Mouse (Mus musculus): Measurements from ENCODE around the gene Dbi. TPM values are rescaled to one million over a fixed set of nuclear protein-coding genes. Genes with fewer than 3 reads are reported as not detected.
"Not testable (repeated sequence)": the region's sequence is repeated elsewhere in the genome, so short reads cannot be mapped to it uniquely, and the experiment has no call there.

The Dbi gene
- polyA plus RNA-seq, 1 experiment from 2014 or later: 708 TPM

DNA sequence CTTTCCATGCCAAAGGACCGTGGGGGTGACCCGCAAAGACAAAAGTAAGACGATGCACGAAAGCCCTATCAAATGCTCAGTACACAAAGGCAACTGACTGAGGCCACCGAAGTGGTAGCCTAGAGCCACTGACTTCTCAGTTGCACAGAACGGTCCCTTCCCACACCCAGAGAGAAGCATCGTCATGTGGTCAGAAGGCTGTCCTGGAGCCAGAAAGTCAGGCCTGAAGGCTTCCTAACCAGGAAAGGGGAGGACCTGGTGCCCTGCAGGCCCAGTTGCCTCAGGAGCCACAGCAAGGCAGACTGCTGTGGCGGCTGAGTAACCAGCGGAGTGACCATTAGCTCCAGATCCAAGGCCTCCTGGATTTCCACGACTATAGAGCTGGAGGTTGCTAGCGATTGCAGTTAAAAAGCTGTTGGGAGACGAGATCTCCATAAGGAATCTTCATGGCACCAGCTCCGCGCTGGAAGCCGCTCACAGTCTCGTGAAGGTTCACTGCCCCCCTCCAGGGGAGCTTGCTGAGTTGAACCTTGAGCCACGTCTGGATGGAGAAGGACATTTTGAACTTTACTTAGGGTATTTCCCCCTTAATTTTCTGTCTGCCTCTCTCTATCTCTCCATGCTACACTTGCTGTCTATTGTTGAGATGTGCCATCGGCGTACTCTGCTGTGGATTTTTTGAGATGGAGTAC, 11.0 kb downstream of the Dbi start:
- Histone ChIP-seq H3K9ac (replicated peaks; ENCODE audit: low read length) (no peak overlapping the region), H3K27me3 (ENCODE audit: insufficient read depth, low read length) (no peaks in the 10 kb centered on the region), H3K27ac (ENCODE audit: low read length) (peak overlapping the region; percentile 60; the same call in 1 of the 2 replicates), H3K4me2 (replicated peaks; ENCODE audit: low read depth, low read length) (no peak overlapping the region), H3K4me3 (ENCODE audit: low read length) (no peak overlapping the region), H3K36me3 (ENCODE audit: insufficient read depth, low read length) (peaks cover 23% of the 10 kb centered on the region), H3K4me1 (ENCODE audit: insufficient read depth, low read length) (no peaks in the 10 kb centered on the region), H3K9me3 (ENCODE audit: low read length) (peaks cover 8% of the 10 kb centered on the region)
- 79% methylated on average over 19 of the region's 19 CpGs for WGBS
- peak; percentile 42; the same call in 1 of the 2 replicates for ATAC-seq (ENCODE audit: low FRiP score, low TSS enrichment)

DNA sequence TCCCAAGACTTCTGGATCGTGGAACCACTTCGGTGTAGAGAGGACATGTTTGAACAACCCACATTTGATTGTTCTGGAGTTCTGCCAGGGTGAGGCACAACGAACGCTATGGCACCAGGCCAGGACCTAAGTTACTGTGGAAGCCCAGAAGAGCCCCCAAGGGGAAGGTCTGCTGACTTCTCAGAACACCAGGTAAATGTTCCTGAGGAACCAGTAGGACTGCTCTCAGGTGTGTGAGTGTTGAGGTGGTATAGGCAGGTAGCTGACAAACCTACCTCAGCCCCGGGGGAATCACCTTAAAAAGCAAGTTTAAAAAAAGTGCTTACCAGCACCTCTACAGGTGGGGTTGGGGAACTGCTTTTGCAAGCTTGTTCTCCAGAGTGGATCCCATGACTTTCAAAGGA, 15.3 kb downstream of the Dbi start:
- 70% methylated on average over 5 of the region's 5 CpGs for WGBS
- no peaks in the 10 kb centered on the region for H3K36me3 ChIP-seq (ENCODE audit: insufficient read depth, low read length)
- H3K4me2 ChIP-seq (replicated peaks; ENCODE audit: low read depth, low read length): no peak overlapping the region
- no peak overlapping the region for H3K9ac ChIP-seq (replicated peaks; ENCODE audit: low read length)
- no peak overlapping the region for H3K4me3 ChIP-seq (ENCODE audit: low read length)
- H3K9me3 ChIP-seq (ENCODE audit: low read length): no peaks in the 10 kb centered on the region
- no peaks in the 10 kb centered on the region for H3K27me3 ChIP-seq (ENCODE audit: insufficient read depth, low read length)
- peaks cover 3% of the 10 kb centered on the region; the same call in 1 of the 2 replicates for H3K4me1 ChIP-seq (ENCODE audit: insufficient read depth, low read length)
- H3K27ac ChIP-seq (ENCODE audit: low read length): no peak overlapping the region
- no peak for ATAC-seq (ENCODE audit: low FRiP score, low TSS enrichment)

DNA sequence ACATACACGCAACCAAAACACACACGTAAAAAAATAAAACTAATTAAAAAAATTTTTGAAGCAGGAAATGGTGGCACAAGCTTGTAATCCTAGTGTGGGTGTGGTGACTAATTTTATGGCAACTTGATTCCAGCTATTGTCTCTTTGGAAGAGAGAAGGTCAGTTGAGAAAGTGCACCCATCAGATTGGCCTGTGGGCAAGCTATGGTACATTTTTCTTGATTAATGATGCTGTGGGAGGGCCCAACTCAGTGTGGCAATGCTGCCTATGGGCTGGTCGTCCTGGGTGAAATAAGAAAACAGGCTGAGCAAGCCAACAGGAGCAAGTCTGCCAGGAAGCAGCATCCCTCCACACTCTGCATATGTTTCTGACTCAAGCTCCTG, 19.7 kb downstream of the Dbi start:
- Histone ChIP-seq H3K27ac (ENCODE audit: low read length) (no peak overlapping the region), H3K36me3 (ENCODE audit: insufficient read depth, low read length) (no peaks in the 10 kb centered on the region), H3K4me2 (replicated peaks; ENCODE audit: low read depth, low read length) (no peak overlapping the region), H3K9ac (replicated peaks; ENCODE audit: low read length) (no peak overlapping the region), H3K27me3 (ENCODE audit: insufficient read depth, low read length) (no peaks in the 10 kb centered on the region), H3K4me1 (ENCODE audit: insufficient read depth, low read length) (peaks cover 3% of the 10 kb centered on the region; the same call in 1 of the 2 replicates), H3K4me3 (ENCODE audit: low read length) (no peak overlapping the region), H3K9me3 (ENCODE audit: low read length) (no peaks in the 10 kb centered on the region)
- ATAC-seq (ENCODE audit: low FRiP score, low TSS enrichment): no peak
- WGBS: 82% methylated on average over 3 of the region's 3 CpGs

DNA sequence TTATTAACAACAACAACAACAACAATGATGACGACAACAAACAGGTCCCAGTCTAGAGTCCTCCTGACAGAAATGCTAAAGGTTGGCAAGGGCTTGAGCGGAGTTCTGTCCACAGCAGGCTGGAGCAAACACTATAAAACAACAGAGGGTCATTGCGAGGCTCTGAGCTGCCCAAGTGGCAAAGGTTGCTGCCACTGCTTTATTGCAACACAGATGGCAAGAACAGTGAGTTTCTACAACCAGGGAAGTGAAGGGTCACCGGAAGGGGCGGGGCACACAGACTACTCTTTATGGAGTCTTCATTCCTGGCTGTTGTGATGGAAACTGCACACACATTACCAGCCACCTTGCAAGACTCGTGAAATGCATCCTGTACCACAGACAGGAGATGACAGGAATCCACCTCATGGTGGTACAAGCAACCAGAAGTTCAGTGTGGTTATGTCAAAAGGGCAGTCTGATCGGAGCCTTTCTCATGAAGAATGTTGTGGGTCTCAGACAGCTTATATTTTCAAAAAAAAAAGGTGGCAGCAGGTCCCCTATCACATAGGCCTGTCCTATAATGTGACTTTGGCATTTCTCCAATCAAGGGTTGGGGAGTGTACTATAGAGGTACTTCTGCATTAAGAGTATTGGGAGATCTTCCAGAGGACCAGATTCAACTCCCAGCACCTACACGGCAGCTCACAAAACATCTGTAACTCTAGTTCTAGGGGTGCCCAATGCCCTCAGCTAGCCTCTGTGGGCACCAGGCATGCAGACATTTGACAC, 20.2 kb downstream of the Dbi start:
- no peak for ATAC-seq (ENCODE audit: low FRiP score, low TSS enrichment)
- no peak overlapping the region for H3K4me2 ChIP-seq (replicated peaks; ENCODE audit: low read depth, low read length)
- H3K27ac ChIP-seq (ENCODE audit: low read length): no peak overlapping the region
- H3K4me1 ChIP-seq (ENCODE audit: insufficient read depth, low read length): peaks cover 3% of the 10 kb centered on the region; the same call in 1 of the 2 replicates
- no peak overlapping the region for H3K9ac ChIP-seq (replicated peaks; ENCODE audit: low read length)
- 77% methylated on average over 8 of the region's 8 CpGs for WGBS
- no peak overlapping the region for H3K4me3 ChIP-seq (ENCODE audit: low read length)
- H3K27me3 ChIP-seq (ENCODE audit: insufficient read depth, low read length): no peaks in the 10 kb centered on the region
- H3K36me3 ChIP-seq (ENCODE audit: insufficient read depth, low read length): no peaks in the 10 kb centered on the region
- no peaks in the 10 kb centered on the region for H3K9me3 ChIP-seq (ENCODE audit: low read length)

DNA sequence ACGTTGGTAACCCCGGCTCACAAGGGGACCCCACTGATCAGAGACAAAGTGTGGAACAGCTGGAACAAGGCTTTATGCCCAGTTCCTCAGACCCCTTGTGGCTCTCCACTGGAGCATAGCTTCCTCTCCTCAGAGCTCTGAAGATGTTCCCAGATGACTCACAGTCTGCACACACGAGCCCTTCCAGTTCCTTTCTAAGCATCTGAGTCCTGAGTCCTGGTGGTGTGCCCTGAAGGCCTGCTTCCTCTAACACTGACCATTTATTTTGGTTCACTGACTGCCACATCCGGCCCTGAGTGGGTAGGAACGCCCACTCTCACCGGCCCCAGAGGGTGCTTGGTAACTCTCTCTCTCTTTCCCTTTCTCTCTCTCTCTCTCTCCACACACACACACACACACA, 21.4 kb downstream of the Dbi start:
- Histone ChIP-seq H3K4me3 (ENCODE audit: low read length) (no peak overlapping the region), H3K4me2 (replicated peaks; ENCODE audit: low read depth, low read length) (no peak overlapping the region), H3K27me3 (ENCODE audit: insufficient read depth, low read length) (no peaks in the 10 kb centered on the region), H3K9me3 (ENCODE audit: low read length) (no peaks in the 10 kb centered on the region), H3K4me1 (ENCODE audit: insufficient read depth, low read length) (peaks cover 3% of the 10 kb centered on the region; the same call in 1 of the 2 replicates), H3K36me3 (ENCODE audit: insufficient read depth, low read length) (no peaks in the 10 kb centered on the region), H3K27ac (ENCODE audit: low read length) (no peak overlapping the region), H3K9ac (replicated peaks; ENCODE audit: low read length) (no peak overlapping the region)
- 50% methylated on average over 6 of the region's 6 CpGs for WGBS
- ATAC-seq (ENCODE audit: low FRiP score, low TSS enrichment): peak; percentile 55; the same call in 1 of the 2 replicates

DNA sequence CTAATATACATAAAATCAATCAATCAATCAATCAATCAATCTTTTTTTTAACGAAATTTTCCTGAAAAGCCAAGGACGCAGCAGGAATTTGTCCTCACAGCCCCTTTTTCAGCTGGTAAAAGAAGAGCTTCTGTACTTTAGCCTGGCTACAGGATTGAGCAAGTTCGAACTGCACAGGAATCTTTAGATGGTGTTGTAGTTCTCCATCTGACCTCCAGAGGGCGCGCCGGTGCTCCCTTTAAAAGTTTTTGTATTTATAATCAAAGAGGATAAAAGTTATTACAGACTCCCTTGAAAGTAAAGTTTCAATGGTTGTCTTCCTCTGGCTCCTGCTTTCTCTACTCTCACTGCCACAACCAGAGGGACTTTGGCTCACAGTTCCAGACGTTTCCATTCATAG, 22.6 kb downstream of the Dbi start:
- Histone ChIP-seq H3K4me2 (replicated peaks; ENCODE audit: low read depth, low read length) (no peak overlapping the region), H3K4me3 (ENCODE audit: low read length) (no peak overlapping the region), H3K9ac (replicated peaks; ENCODE audit: low read length) (no peak overlapping the region), H3K9me3 (ENCODE audit: low read length) (no peaks in the 10 kb centered on the region), H3K4me1 (ENCODE audit: insufficient read depth, low read length) (no peaks in the 10 kb centered on the region), H3K27ac (ENCODE audit: low read length) (no peak overlapping the region), H3K36me3 (ENCODE audit: insufficient read depth, low read length) (no peaks in the 10 kb centered on the region), H3K27me3 (ENCODE audit: insufficient read depth, low read length) (no peaks in the 10 kb centered on the region)
- ATAC-seq (ENCODE audit: low FRiP score, low TSS enrichment): no peak
- 14% methylated on average over 7 of the region's 7 CpGs for WGBS

DNA sequence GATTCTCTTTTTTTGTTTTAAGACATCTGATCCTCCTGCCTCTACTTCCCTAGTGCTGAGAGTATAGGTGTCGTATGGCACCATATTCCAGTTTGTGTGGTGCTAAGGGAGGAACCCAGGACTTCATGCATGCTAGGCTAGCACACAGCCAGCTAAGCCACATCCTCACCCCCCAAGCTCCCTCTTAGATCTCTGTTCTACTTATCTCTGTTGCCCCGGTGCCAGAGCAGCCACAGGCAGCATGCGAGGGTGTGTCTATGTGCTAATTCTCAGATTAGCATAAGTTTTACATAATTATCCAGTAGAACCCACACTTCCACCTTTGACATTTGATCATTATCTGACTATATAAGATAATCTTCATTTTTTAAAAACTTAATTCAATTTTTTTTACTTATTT, 26.0 kb downstream of the Dbi start:
- Histone ChIP-seq H3K9ac (replicated peaks; ENCODE audit: low read length) (no peak overlapping the region), H3K4me2 (replicated peaks; ENCODE audit: low read depth, low read length) (no peak overlapping the region), H3K9me3 (ENCODE audit: low read length) (no peaks in the 10 kb centered on the region), H3K27ac (ENCODE audit: low read length) (no peak overlapping the region), H3K36me3 (ENCODE audit: insufficient read depth, low read length) (no peaks in the 10 kb centered on the region), H3K4me1 (ENCODE audit: insufficient read depth, low read length) (no peaks in the 10 kb centered on the region), H3K4me3 (ENCODE audit: low read length) (no peak overlapping the region), H3K27me3 (ENCODE audit: insufficient read depth, low read length) (no peaks in the 10 kb centered on the region)
- 77% methylated on average over 3 of the region's 3 CpGs for WGBS
- ATAC-seq (ENCODE audit: low FRiP score, low TSS enrichment): no peak

DNA sequence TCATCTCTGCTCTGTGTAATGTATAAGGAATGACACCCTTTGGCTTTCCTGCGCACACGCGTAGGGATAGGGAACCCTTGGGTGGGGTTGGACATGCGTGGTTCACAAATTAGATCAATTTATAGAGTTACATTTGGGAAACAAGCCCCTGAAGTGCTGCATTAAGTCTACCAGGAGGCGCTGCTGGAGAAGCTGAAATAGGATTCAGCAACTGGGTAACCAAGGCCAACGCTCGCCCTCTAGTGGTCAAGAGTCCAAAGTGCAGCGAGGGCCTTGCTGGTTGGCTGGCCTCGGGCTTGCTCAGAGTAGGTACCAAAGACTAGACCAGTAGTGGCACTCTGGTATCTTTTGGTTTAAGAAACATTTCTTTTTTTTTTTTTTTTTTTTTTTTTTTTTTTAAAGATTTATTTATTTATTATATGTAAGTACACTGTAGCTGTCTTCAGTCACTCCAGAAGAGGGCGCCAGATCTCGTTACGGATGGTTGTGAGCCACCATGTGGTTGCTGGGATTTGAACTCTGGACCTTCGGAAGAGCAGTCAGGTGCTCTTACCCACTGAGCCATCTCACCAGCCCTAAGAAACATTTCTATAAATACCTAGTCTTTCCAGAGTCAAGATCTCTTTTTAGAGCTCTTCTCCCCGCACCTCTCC, 27.3 kb downstream of the Dbi start:
- not testable (repeated sequence) for H3K4me3 ChIP-seq (ENCODE audit: low read length); H3K36me3 ChIP-seq (ENCODE audit: insufficient read depth, low read length); H3K27me3 ChIP-seq (ENCODE audit: insufficient read depth, low read length); H3K27ac ChIP-seq (ENCODE audit: low read length); H3K9me3 ChIP-seq (ENCODE audit: low read length); H3K4me2 ChIP-seq (replicated peaks; ENCODE audit: low read depth, low read length); H3K9ac ChIP-seq (replicated peaks; ENCODE audit: low read length); H3K4me1 ChIP-seq (ENCODE audit: insufficient read depth, low read length)
- ATAC-seq (ENCODE audit: low FRiP score, low TSS enrichment): peak; percentile 74; the same call in 1 of the 2 replicates
- WGBS: 54% methylated on average over 11 of the region's 14 CpGs

DNA sequence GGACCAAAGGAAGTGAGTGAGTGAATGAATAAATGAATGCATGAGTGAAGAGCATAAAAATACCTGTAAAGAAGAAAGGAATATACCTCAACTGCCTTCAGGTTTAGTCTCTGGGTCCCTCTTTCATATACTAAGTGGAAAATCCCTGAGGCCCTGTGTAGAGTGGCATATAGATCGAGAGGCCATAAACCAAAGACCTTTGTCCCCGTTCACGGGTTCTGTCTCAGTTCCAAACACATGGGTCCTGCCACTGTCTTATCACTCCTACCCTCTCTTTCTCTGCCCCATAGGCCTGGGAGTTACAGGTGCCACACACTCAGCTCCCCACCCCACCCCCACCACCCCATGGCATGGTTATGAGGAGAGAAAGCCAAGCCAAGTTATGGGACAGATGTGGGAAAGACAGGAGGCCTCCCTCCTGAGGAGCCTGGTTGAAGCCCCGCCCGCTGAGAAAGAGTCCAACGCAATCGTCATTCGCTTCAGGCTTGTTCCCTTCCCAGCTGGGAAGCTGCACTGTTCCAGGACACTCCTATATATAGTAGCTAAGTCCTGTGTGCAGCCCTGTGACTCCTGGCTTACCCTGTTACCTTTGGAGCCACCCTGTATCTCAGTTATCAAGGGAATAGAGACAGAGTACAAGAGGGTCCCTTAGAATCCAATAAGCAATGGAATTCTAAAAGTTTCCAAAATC, 29.9 kb downstream of the Dbi start:
- no peaks in the 10 kb centered on the region for H3K36me3 ChIP-seq (ENCODE audit: insufficient read depth, low read length)
- H3K4me2 ChIP-seq (replicated peaks; ENCODE audit: low read depth, low read length): no peak overlapping the region
- 84% methylated on average over 8 of the region's 8 CpGs for WGBS
- no peaks in the 10 kb centered on the region for H3K4me1 ChIP-seq (ENCODE audit: insufficient read depth, low read length)
- H3K9me3 ChIP-seq (ENCODE audit: low read length): no peaks in the 10 kb centered on the region
- H3K9ac ChIP-seq (replicated peaks; ENCODE audit: low read length): no peak overlapping the region
- no peaks in the 10 kb centered on the region for H3K27me3 ChIP-seq (ENCODE audit: insufficient read depth, low read length)
- H3K4me3 ChIP-seq (ENCODE audit: low read length): no peak overlapping the region
- ATAC-seq (ENCODE audit: low FRiP score, low TSS enrichment): no peak
- H3K27ac ChIP-seq (ENCODE audit: low read length): no peak overlapping the region
